Mouse (Mus musculus): ENCODE measurements around the gene Arl4d. TPM values are rescaled to one million over a fixed set of nuclear protein-coding genes. Genes with fewer than 3 reads are reported as not detected.

The Arl4d gene
- total and polyA plus RNA-seq, 3 experiments = 18.9 to 23.5 (median 23.4) TPM

- H3K9ac ChIP-seq (ENCODE audit: low read depth, low read length) = no peak overlapping the region
Measured at GRCm38 (mm10) chr11:101680634-101681325, 15.4 kb downstream of the Arl4d start.

GRCm38 (mm10) chr11:101681968-101682367 is 16.6 kb downstream of the Arl4d start:
- Histone ChIP-seq H3K9ac (ENCODE audit: low read depth, low read length) (no peak overlapping the region), H3K36me3 (ENCODE audit: control insufficient read depth, insufficient read depth, low read length) (no peaks in the 10 kb centered on the region), H3K4me3 (no peak overlapping the region), H3K27ac (no peak overlapping the region), H3K79me2 (replicated peaks; ENCODE audit: control insufficient read depth, insufficient read depth, low read length) (no peaks in the 10 kb centered on the region), H3K27me3 (ENCODE audit: control insufficient read depth, insufficient read depth, low read length) (no peaks in the 10 kb centered on the region), H3K4me1 (ENCODE audit: control insufficient read depth, insufficient read depth, low read length) (peaks cover 9% of the 10 kb centered on the region)
- DNase-seq = no peak
- TF ChIP-seq POLR2A (IDR thresholded peaks at IDR 0.05; ENCODE audit: insufficient read depth, low read depth, low read length) = no peak
- TF ChIP-seq EP300 (IDR thresholded peaks at IDR 0.05; ENCODE audit: insufficient read depth, low read depth, low read length) = no peak
- no peak for TF ChIP-seq CTCF (IDR thresholded peaks at IDR 0.05)
- 95% methylated on average over 1 of the region's 1 CpGs for WGBS
- intact Hi-C loops (cut with DNase I) = loop anchor here (2.0 kb wide), 1 partner anchor 15 kb away; no protein-coding TSS in a partner anchor

More at GRCm38 (mm10) chr11:101680634-101681325, 15.4 kb downstream of the Arl4d start:
- intact Hi-C loops (cut with DNase I) = loop anchor here (2.0 kb wide), 1 partner anchor 16 kb away; no protein-coding TSS in a partner anchor
- Histone ChIP-seq H3K4me3 (no peak overlapping the region), H3K36me3 (ENCODE audit: control insufficient read depth, insufficient read depth, low read length) (no peaks in the 10 kb centered on the region), H3K27me3 (ENCODE audit: control insufficient read depth, insufficient read depth, low read length) (no peaks in the 10 kb centered on the region), H3K4me1 (ENCODE audit: control insufficient read depth, insufficient read depth, low read length) (peaks cover 9% of the 10 kb centered on the region), H3K79me2 (replicated peaks; ENCODE audit: control insufficient read depth, insufficient read depth, low read length) (no peaks in the 10 kb centered on the region), H3K27ac (peak overlapping the region; percentile 36)
- DNase-seq = no peak
- TF ChIP-seq POLR2A (IDR thresholded peaks at IDR 0.05; ENCODE audit: insufficient read depth, low read depth, low read length) (no peak), EP300 (IDR thresholded peaks at IDR 0.05; ENCODE audit: insufficient read depth, low read depth, low read length) (no peak), CTCF (IDR thresholded peaks at IDR 0.05) (no peak)
- WGBS = 48% methylated on average over 3 of the region's 3 CpGs

- DNase-seq = no peak
- Histone ChIP-seq H3K36me3 (ENCODE audit: control insufficient read depth, insufficient read depth, low read length) (no peaks in the 10 kb centered on the region), H3K27ac (no peak overlapping the region), H3K9ac (ENCODE audit: low read depth, low read length) (no peak overlapping the region), H3K4me3 (no peak overlapping the region), H3K79me2 (replicated peaks; ENCODE audit: control insufficient read depth, insufficient read depth, low read length) (no peaks in the 10 kb centered on the region), H3K27me3 (ENCODE audit: control insufficient read depth, insufficient read depth, low read length) (no peaks in the 10 kb centered on the region), H3K4me1 (ENCODE audit: control insufficient read depth, insufficient read depth, low read length) (peaks cover 12% of the 10 kb centered on the region)
- WGBS = 80% methylated on average over 7 of the region's 7 CpGs
- no peak for TF ChIP-seq CTCF (IDR thresholded peaks at IDR 0.05)
- no peak for TF ChIP-seq POLR2A (IDR thresholded peaks at IDR 0.05; ENCODE audit: insufficient read depth, low read depth, low read length)
- no peak for TF ChIP-seq EP300 (IDR thresholded peaks at IDR 0.05; ENCODE audit: insufficient read depth, low read depth, low read length)
- intact Hi-C loops (cut with DNase I) = no loop called here
Measured at GRCm38 (mm10) chr11:101682410-101682960, 17.1 kb downstream of the Arl4d start.

GRCm38 (mm10) chr11:101687351-101688301 is 22.3 kb downstream of the Arl4d start:
- no peak overlapping the region for H3K9ac ChIP-seq (ENCODE audit: low read depth, low read length)
- peaks cover 10% of the 10 kb centered on the region for H3K4me1 ChIP-seq (ENCODE audit: control insufficient read depth, insufficient read depth, low read length)
- H3K79me2 ChIP-seq (replicated peaks; ENCODE audit: control insufficient read depth, insufficient read depth, low read length) = no peaks in the 10 kb centered on the region
- no peaks in the 10 kb centered on the region for H3K27me3 ChIP-seq (ENCODE audit: control insufficient read depth, insufficient read depth, low read length)
- no peaks in the 10 kb centered on the region for H3K36me3 ChIP-seq (ENCODE audit: control insufficient read depth, insufficient read depth, low read length)
- WGBS = 19% methylated on average over 13 of the region's 13 CpGs
- peak overlapping the region; percentile 21 for H3K27ac ChIP-seq
- intact Hi-C loops (cut with DNase I) = no loop called here
- TF ChIP-seq POLR2A (IDR thresholded peaks at IDR 0.05; ENCODE audit: insufficient read depth, low read depth, low read length) (no peak), EP300 (IDR thresholded peaks at IDR 0.05; ENCODE audit: insufficient read depth, low read depth, low read length) (peak; percentile 64; the same call in 1 of the 2 replicates), CTCF (IDR thresholded peaks at IDR 0.05) (no peak)
- peak; percentile 63 to 77 for DNase-seq
- no peak overlapping the region for H3K4me3 ChIP-seq

GRCm38 (mm10) chr11:101689701-101690113 is 24.4 kb downstream of the Arl4d start:
- WGBS = 77% methylated on average over 10 of the region's 10 CpGs
- no peaks in the 10 kb centered on the region for H3K79me2 ChIP-seq (replicated peaks; ENCODE audit: control insufficient read depth, insufficient read depth, low read length)
- no peaks in the 10 kb centered on the region for H3K36me3 ChIP-seq (ENCODE audit: control insufficient read depth, insufficient read depth, low read length)
- no peak overlapping the region for H3K27ac ChIP-seq
- DNase-seq = no peak
- TF ChIP-seq CTCF (IDR thresholded peaks at IDR 0.05) (no peak), EP300 (IDR thresholded peaks at IDR 0.05; ENCODE audit: insufficient read depth, low read depth, low read length) (no peak), POLR2A (IDR thresholded peaks at IDR 0.05; ENCODE audit: insufficient read depth, low read depth, low read length) (no peak)
- no peak overlapping the region for H3K4me3 ChIP-seq
- H3K4me1 ChIP-seq (ENCODE audit: control insufficient read depth, insufficient read depth, low read length) = peaks cover 10% of the 10 kb centered on the region
- H3K27me3 ChIP-seq (ENCODE audit: control insufficient read depth, insufficient read depth, low read length) = no peaks in the 10 kb centered on the region
- H3K9ac ChIP-seq (ENCODE audit: low read depth, low read length) = no peak overlapping the region
- intact Hi-C loops (cut with DNase I) = no loop called here
